Mouse (Mus musculus): ENCODE data around the gene Ufc1.
"Not testable (repeated sequence)": the region's sequence is repeated elsewhere in the genome, so short reads cannot be mapped to it uniquely, and the experiment has no call there.

Gene Ufc1

DNA sequence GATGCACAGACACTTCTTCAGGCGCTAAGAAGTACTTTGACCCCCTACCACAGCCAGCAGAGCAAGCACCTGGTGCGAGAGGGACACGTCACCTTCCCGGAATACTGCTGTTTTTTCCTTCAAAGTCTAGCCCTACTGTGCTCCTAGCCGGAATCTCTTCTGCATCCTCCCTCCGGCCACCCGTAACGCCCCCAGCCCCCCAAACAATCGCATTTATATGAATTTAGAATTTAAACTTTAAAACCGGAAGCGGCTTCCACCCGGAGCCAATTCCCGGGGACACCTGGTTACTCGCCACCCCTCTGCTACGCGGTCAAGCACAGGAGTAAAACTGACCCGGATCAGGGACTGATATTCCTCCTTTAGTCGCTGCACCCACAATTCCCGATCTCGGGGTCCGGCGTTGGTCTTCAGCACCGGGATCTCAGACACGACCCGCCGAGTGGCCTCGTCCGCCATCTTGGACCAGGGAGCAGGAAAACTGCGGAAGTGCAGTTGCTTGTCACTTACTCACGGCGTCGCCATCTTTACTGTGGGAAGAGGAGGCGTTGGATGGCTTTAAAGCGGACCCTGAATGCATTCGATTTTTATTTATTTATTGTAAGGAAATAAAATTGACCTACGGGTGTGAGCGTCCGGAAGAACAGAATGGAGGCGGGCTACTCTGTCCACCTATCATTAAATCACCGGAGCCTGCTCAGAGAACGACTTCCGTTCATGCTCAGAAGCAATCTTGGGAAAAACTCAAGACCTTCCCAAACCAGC is at the start of gene Ufc1:
TSS of gene Ufc1 (minus strand) at position 727 of the 765 bp plus-strand sequence.
- peak; percentile 86 to 90 for DNase-seq (ENCODE audit: low spot score in 2 of 2)

- DNase-seq (ENCODE audit: low spot score in 2 of 2), result peak in 1 of 2 experiments; percentile 20
Observed at GRCm38 (mm10) chr1:171343922-171344677, 49.3 kb upstream of the Ufc1 start.

- DNase-seq (ENCODE audit: low spot score in 2 of 2), result no peak
Observed at GRCm38 (mm10) chr1:171342262-171343207, 47.7 kb upstream of the Ufc1 start.

DNA sequence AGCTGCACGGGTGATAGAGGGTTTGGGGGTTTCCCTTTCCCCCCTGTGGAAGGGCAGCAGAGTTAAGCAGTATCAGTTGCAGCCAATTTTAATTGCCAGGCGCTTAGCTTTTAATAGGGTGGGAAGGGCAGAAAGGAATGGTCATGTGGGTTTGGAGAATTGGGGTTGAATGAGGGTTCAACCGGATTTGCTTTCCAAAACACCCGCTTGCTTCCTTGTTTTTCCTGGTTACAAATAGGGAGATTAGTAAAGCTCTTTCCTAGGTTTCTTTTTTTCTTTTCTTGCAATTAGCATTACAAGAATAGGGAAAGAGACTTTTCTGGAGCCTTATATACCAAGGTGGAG is 35.4 kb upstream of the Ufc1 start:
- DNase-seq (ENCODE audit: low spot score in 2 of 2), result no peak

DNA sequence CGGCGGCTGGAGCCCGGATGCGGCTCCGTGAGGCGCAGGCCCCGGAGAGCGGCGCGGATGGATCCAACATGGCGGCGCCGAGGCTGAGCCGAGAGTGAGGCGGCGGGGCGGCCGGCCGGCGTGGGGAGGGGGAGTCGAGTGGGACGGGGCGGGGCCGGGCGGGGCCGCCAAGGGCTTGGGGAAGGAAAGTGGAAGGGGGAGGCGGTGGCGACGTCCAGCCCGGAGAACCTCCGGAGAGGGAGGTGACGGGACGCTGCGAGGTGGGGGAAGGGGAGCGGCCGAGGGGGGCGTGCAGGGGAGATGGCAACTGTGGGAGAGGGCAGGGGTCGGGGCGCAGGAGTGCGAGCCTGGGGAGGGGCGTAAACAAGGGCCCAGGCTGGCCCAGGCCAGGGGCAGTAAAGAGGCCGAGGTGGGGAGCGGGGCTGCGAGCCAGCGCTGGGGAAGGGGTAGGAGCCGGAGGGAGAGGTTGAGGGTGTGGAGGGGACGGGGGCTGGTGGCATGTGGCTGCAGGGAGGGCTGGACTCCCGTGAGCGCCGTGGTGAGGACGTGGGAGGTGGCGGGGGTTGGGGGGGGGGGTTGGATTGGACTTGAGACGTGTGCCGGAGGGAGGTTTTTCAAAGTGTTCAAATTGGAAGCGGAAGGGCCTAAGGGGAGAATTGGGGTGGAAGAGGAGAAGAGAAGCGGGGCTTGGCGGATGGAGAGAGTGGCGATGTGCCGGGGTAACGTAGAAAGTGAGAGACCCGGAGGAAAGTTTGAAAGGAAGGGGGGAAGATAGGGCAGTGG is 34.8 kb upstream of the Ufc1 start:
- DNase-seq (ENCODE audit: low spot score in 2 of 2), result peak in 1 of 2 experiments; percentile 38

- peak; percentile 91 to 94 for DNase-seq (ENCODE audit: low spot score in 2 of 2)
Observed at GRCm38 (mm10) chr1:171328839-171329432, 34.1 kb upstream of the Ufc1 start, which contains the start of gene Dedd. Gene Dedd (plus strand): TSS chr1:171329145.

DNA sequence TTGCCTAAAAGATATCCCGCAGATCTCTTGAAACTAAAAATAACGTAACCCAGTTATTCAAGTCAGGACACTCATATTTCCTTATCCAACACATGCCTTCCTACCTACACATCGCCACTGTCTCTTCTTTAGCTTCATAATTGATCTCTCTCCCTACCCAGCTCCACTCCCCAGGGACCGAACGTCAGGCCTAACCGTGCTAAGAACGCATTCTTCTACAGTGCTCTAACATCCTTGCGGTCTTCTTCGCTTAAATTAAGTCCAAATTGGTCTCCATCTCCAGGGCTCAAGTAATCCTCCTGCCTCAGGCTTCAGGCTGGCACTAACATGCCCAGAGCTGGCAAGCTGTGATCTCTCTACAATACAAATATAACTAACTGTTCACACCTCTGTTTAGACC is 33.4 kb upstream of the Ufc1 start:
- DNase-seq (ENCODE audit: low spot score in 2 of 2), result no peak

DNA sequence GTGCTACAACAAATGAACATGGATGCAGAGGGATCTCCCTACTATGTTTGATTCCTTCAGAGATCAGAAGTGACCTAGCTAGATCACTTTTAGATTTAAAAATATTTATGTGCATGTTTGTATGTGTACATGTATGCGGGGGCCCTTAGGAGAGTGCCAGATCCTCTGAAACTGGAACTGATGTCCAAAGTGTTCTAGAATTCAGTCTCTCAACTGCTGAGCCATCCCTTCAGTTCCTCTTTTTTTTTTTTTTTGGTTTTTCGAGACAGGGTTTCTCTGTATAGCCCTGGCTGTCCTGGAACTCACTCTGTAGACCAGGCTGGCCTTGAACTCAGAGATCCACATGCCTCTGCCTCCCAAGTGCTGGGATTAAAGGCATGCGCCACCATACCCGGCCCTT is 31.8 kb upstream of the Ufc1 start:
- DNase-seq (ENCODE audit: low spot score in 2 of 2), result not testable (repeated sequence)

- no peak for DNase-seq (ENCODE audit: low spot score in 2 of 2)
Observed at GRCm38 (mm10) chr1:171325571-171325970, 30.7 kb upstream of the Ufc1 start.

DNA sequence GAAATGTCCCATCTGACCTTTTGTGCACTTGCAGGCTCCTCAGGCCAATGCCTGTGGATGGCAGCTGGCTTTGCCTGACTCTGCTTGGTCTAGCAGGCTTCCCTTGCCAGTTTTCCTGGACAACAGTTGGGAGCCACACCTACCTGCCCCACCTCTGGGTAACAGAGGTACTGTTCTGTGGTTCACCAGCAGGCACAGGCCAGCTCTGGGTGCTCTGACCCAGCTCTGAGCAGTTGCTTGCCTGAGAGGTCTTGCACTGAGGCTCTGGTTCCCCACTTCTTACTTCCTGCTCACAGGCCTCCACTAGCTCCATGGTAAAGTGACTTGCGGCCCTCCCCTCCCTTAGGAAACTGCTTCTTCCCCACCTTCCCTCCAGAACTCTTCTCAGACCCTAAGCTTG is 27.2 kb upstream of the Ufc1 start:
- DNase-seq (ENCODE audit: low spot score in 2 of 2), result no peak

- DNase-seq (ENCODE audit: low spot score in 2 of 2), result no peak
Observed at GRCm38 (mm10) chr1:171321415-171321814, 26.6 kb upstream of the Ufc1 start.

DNA sequence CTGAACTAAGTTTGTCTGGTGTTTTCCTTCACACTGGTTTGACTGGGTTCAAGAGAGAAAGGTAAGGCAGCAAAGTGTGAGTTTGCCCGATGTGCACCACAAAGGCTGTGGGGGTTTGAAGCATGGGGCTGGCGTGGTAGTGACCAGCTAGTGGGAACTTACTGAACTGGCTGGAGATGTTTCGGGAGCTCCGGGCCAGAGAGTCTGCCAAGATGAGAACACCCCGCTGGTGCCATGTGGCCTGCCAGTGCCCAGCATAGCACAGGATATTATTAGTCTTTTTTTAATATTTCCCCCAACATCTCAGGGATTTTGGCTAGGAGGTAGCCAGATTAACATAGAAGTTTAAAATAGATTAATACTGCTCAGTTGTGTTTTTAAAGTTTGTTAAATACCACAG is 25.3 kb upstream of the Ufc1 start:
- DNase-seq (ENCODE audit: low spot score in 2 of 2), result no peak

- no peak for DNase-seq (ENCODE audit: low spot score in 2 of 2)
Observed at GRCm38 (mm10) chr1:171319748-171320147, 24.9 kb upstream of the Ufc1 start.

GRCm38 (mm10) chr1:171309321-171309720 is 14.5 kb upstream of the Ufc1 start:
- DNase-seq (ENCODE audit: low spot score in 2 of 2), result no peak

DNA sequence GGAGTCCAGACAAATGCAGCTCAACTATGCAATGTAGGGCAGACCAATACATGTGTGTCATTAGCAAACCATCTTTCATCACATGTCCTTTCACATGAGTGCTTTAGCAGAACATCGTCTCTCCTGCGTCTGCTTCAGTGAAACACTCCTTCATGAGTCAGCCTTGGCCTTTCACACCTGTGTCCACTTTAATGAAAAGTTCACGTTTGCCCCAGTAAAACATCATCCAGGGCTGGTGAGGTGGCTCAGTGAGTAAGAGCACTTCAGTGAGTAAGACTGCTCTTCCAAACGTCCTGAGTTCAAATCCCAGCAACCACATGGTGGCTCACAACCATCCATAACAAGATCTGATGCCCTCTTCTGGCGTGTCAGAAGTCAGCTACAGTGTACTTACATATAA is 11.3 kb upstream of the Ufc1 start:
- not testable (repeated sequence) for DNase-seq (ENCODE audit: low spot score in 2 of 2)

DNA sequence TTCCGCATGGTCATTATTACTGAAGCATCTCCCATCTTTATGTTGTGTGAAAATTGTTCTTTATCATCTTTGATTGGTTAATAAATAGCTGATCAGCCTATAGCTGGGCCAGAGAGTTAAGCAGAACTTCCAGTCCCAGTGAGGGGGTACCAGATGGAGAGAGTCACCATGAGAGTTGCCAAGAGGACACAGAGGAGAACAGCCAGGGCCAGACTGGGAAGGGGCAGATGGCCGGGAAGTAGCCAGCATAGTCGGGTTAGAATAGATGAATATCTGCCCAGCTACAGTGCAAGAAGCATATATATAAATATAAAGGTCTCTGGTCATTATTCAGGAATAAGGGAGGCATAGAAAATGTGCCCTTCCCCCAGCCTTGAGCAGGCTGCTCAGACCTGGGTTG is 3.4 kb upstream of the Ufc1 start:
- no peak for DNase-seq (ENCODE audit: low spot score in 2 of 2)

DNA sequence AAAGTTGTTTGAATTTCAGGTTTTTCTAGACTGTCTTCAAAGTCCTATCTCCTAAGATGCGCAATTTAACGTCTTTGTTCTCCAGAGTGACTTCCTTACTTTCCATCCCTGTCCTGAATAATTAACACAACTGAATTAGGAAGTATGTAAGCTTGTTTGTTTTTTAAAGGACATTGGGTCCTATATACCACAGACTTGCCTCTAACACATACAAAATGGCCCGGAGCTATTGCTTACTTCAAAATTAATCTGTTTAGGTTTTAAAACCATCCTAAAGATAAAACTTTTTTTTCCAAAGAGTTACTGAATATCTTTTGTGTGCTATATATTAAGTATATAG is 209 bp upstream of the Ufc1 start:
- no peak for DNase-seq (ENCODE audit: low spot score in 2 of 2)

DNA sequence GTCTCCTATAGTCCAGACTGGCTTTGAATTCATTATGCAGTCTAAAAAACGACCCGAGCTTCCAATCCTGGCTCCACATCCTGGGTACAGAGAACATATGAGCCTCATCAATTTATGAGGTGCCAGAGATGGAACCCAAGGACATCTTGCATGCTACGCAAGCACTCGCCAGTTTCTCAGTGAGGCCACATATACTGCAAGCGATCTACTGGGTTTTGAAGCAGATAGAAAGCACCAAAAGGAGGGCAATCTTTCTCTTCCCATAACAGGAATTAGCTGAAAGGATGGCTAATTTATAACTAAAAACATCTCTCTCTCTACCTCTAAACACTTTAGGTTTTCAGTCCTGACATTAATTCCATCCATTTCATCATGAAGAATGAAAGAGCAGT is 922 bp downstream of the Ufc1 start:
- no peak for DNase-seq (ENCODE audit: low spot score in 2 of 2)

GRCm38 (mm10) chr1:171293351-171293750 is 1.5 kb downstream of the Ufc1 start:
- DNase-seq (ENCODE audit: low spot score in 2 of 2), result no peak

DNA sequence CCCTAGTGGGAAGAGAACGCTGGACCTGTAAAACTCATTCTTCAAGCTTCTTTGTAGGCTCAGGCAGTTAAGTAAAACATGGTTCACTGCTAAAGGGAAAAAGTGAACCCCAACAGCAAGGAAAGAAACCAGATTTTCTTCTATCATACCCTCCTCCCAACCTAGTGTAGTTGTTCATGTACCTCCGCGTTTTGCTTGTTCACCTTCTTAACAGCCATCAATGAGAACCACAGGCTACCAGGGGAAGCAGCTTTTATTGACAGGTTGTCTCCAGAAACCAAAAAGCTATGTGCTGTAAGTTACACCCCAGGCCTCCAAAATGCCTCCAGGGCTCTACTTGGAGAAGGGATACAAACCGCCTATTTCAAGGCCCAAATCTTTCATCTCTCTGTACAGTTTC is 6.5 kb downstream of the Ufc1 start:
- no peak for DNase-seq (ENCODE audit: low spot score in 2 of 2)
